Mouse (Mus musculus): ENCODE measurements around the gene Snx20. TPM values are rescaled to one million over a fixed set of nuclear protein-coding genes. Genes with fewer than 3 reads are reported as not detected.
A peak's percentile ranks its signal among the peaks of the same experiment; 100 is the strongest.

Snx20 gene
- polyA plus RNA-seq, 1 experiment from 2014 or later: 0.80 TPM

GRCm38 (mm10) chr8:88593947-88594346, 42.0 kb downstream of the Snx20 start:
- H3K9me3 ChIP-seq (replicated peaks): no peaks in the 10 kb centered on the region
- H3K27me3 ChIP-seq: no peaks in the 10 kb centered on the region
- H3K27ac ChIP-seq: no peak overlapping the region
- H3K4me1 ChIP-seq: peaks cover 12% of the 10 kb centered on the region
- no peak overlapping the region for H3K9ac ChIP-seq
- ATAC-seq: no peak
- no peak overlapping the region for H3K4me3 ChIP-seq
- H3K36me3 ChIP-seq (ENCODE audit: poor library complexity, severe bottlenecking): peaks cover 30% of the 10 kb centered on the region; the same call in 1 of the 2 replicates
- WGBS: 91% methylated on average over 1 of the region's 1 CpGs
- H3K4me2 ChIP-seq: no peak overlapping the region

- H3K4me2 ChIP-seq: no peak overlapping the region
- H3K36me3 ChIP-seq (ENCODE audit: poor library complexity, severe bottlenecking): peaks cover 46% of the 10 kb centered on the region; the same call in 1 of the 2 replicates
Observed at GRCm38 (mm10) chr8:88590226-88590625, 45.7 kb downstream of the Snx20 start.

GRCm38 (mm10) chr8:88588205-88588889, 47.6 kb downstream of the Snx20 start:
- Histone ChIP-seq H3K36me3 (ENCODE audit: poor library complexity, severe bottlenecking) (peaks cover 48% of the 10 kb centered on the region; the same call in 1 of the 2 replicates), H3K4me1 (0 out of 2 replicates have a peak, but pooled peaks cover 6% of the 10 kb centered on the region), H3K4me3 (no peak overlapping the region), H3K9ac (no peak overlapping the region), H3K9me3 (replicated peaks) (no peaks in the 10 kb centered on the region), H3K27ac (no peak overlapping the region), H3K27me3 (no peaks in the 10 kb centered on the region), H3K4me2 (no peak overlapping the region)
- WGBS: 91% methylated on average over 8 of the region's 8 CpGs
- ATAC-seq: no peak

More at GRCm38 (mm10) chr8:88590226-88590625, 45.7 kb downstream of the Snx20 start:
- WGBS: 82% methylated on average over 6 of the region's 6 CpGs
- H3K4me1 ChIP-seq: peaks cover 5% of the 10 kb centered on the region
- H3K27me3 ChIP-seq: no peaks in the 10 kb centered on the region
- H3K4me3 ChIP-seq: no peak overlapping the region
- H3K9ac ChIP-seq: no peak overlapping the region
- H3K9me3 ChIP-seq (replicated peaks): no peaks in the 10 kb centered on the region
- no peak overlapping the region for H3K27ac ChIP-seq
- no peak for ATAC-seq

- no peaks in the 10 kb centered on the region for H3K9me3 ChIP-seq (replicated peaks)
- no peak overlapping the region for H3K27ac ChIP-seq
- H3K9ac ChIP-seq: no peak overlapping the region
- H3K4me2 ChIP-seq: no peak overlapping the region
- peaks cover 18% of the 10 kb centered on the region; the same call in 1 of the 2 replicates for H3K36me3 ChIP-seq (ENCODE audit: poor library complexity, severe bottlenecking)
- no peaks in the 10 kb centered on the region for H3K27me3 ChIP-seq
- no peak overlapping the region for H3K4me3 ChIP-seq
- ATAC-seq: no peak
- WGBS: 86% methylated on average over 3 of the region's 3 CpGs
- peaks cover 23% of the 10 kb centered on the region for H3K4me1 ChIP-seq
Observed at GRCm38 (mm10) chr8:88583863-88584262, 52.1 kb downstream of the Snx20 start.

- WGBS: 83% methylated on average over 7 of the region's 7 CpGs
- Histone ChIP-seq H3K27me3 (no peaks in the 10 kb centered on the region), H3K4me1 (peaks cover 49% of the 10 kb centered on the region), H3K36me3 (ENCODE audit: poor library complexity, severe bottlenecking) (peaks cover 4% of the 10 kb centered on the region; the same call in 1 of the 2 replicates), H3K4me3 (no peak overlapping the region), H3K4me2 (no peak overlapping the region), H3K27ac (no peak overlapping the region), H3K9ac (no peak overlapping the region), H3K9me3 (replicated peaks) (no peaks in the 10 kb centered on the region)
- ATAC-seq: no peak
Observed at GRCm38 (mm10) chr8:88580785-88581184, 55.1 kb downstream of the Snx20 start.

- no peak overlapping the region for H3K4me3 ChIP-seq
- H3K9ac ChIP-seq: no peak overlapping the region
- no peak overlapping the region for H3K4me2 ChIP-seq
- ATAC-seq: no peak
- H3K9me3 ChIP-seq (replicated peaks): no peaks in the 10 kb centered on the region
- H3K27ac ChIP-seq: peak overlapping the region; percentile 62
- WGBS: 70% methylated on average over 18 of the region's 18 CpGs
- H3K27me3 ChIP-seq: no peaks in the 10 kb centered on the region
- no peaks in the 10 kb centered on the region for H3K36me3 ChIP-seq (ENCODE audit: poor library complexity, severe bottlenecking)
- H3K4me1 ChIP-seq: peaks cover 53% of the 10 kb centered on the region
Observed at GRCm38 (mm10) chr8:88579668-88580330, 56.1 kb downstream of the Snx20 start.

- peak overlapping the region; percentile 62; the same call in 1 of the 2 replicates for H3K27ac ChIP-seq
- peaks cover 57% of the 10 kb centered on the region for H3K4me1 ChIP-seq
Observed at GRCm38 (mm10) chr8:88579246-88579645, 56.7 kb downstream of the Snx20 start.

GRCm38 (mm10) chr8:88578413-88579175, 57.3 kb downstream of the Snx20 start:
- Histone ChIP-seq H3K4me1 (peaks cover 59% of the 10 kb centered on the region), H3K9ac (no peak overlapping the region), H3K4me2 (no peak overlapping the region), H3K27ac (peak overlapping the region; percentile 67), H3K4me3 (no peak overlapping the region), H3K27me3 (no peaks in the 10 kb centered on the region), H3K36me3 (ENCODE audit: poor library complexity, severe bottlenecking) (peaks cover 4% of the 10 kb centered on the region; the same call in 1 of the 2 replicates), H3K9me3 (replicated peaks) (no peaks in the 10 kb centered on the region)
- ATAC-seq: peak; percentile 42
- 58% methylated on average over 14 of the region's 14 CpGs for WGBS

More at GRCm38 (mm10) chr8:88579246-88579645, 56.7 kb downstream of the Snx20 start:
- Histone ChIP-seq H3K4me2 (no peak overlapping the region), H3K36me3 (ENCODE audit: poor library complexity, severe bottlenecking) (no peaks in the 10 kb centered on the region), H3K4me3 (no peak overlapping the region), H3K9me3 (replicated peaks) (no peaks in the 10 kb centered on the region), H3K9ac (no peak overlapping the region), H3K27me3 (no peaks in the 10 kb centered on the region)
- WGBS: 31% methylated on average over 7 of the region's 7 CpGs
- ATAC-seq: no peak

- Histone ChIP-seq H3K9me3 (replicated peaks) (no peaks in the 10 kb centered on the region), H3K4me1 (peaks cover 65% of the 10 kb centered on the region), H3K9ac (no peak overlapping the region), H3K27me3 (no peaks in the 10 kb centered on the region), H3K4me3 (no peak overlapping the region), H3K4me2 (no peak overlapping the region), H3K36me3 (ENCODE audit: poor library complexity, severe bottlenecking) (peaks cover 4% of the 10 kb centered on the region; the same call in 1 of the 2 replicates), H3K27ac (peak overlapping the region; percentile 67)
- ATAC-seq: peak; percentile 49; the same call in 1 of the 2 replicates
- WGBS: 63% methylated on average over 5 of the region's 5 CpGs
Observed at GRCm38 (mm10) chr8:88577666-88578065, 58.3 kb downstream of the Snx20 start.

Data from forebrain, embryonic 13.5 days (tissue).